Mouse (Mus musculus) frontal cortex, adult (tissue): ENCODE data around the gene Gjd3.
"Not testable (repeated sequence)": the region's sequence is repeated elsewhere in the genome, so short reads cannot be mapped to it uniquely, and the experiment has no call there.

Source experiments
- ATAC-seq: cut with Nextera tagmentation; 2 replicates; pipeline ENCODE4 v1.9.2; 2017; ENCODE audit warnings: mild to moderate bottlenecking, moderate library complexity, mixed read lengths; ENCODE audit not compliant: low TSS enrichment

The Gjd3 gene

DNA sequence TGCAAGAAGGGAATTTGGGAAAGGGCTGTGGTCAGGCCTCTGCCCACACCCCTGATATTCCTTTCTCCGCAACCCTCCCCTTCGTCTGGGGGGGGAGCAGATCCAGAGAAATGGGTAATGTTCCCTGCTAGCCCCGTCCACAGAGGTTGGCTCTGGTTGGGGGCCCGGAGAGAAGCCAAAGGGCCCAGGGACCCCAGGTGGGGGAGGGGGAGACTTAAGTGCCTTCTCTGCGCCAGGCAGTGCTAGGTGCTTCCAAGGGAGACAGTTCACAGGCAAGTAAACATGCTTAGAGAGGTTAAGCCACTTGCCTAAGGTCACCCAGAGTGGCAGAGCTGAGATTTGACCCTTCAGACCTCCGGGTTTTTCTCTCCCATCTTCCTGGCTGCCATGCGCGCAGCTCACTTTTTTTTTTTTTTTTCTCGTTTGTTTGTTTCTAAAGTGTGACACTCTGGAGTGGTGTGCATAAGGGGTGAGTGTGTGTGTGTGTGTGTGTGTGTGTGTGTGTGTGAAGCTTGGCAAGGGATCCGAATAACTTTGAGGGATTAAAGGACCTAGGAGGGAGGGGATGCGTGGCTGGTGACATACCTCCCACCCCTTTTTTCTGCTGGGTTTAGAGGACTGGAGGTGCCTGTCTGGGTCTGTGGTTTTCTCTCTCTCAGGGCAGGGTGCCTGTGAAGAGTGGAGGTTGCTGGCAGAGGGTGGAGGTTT lies 37.8 kb downstream of the Gjd3 start:
- ATAC-seq, result no peak

DNA sequence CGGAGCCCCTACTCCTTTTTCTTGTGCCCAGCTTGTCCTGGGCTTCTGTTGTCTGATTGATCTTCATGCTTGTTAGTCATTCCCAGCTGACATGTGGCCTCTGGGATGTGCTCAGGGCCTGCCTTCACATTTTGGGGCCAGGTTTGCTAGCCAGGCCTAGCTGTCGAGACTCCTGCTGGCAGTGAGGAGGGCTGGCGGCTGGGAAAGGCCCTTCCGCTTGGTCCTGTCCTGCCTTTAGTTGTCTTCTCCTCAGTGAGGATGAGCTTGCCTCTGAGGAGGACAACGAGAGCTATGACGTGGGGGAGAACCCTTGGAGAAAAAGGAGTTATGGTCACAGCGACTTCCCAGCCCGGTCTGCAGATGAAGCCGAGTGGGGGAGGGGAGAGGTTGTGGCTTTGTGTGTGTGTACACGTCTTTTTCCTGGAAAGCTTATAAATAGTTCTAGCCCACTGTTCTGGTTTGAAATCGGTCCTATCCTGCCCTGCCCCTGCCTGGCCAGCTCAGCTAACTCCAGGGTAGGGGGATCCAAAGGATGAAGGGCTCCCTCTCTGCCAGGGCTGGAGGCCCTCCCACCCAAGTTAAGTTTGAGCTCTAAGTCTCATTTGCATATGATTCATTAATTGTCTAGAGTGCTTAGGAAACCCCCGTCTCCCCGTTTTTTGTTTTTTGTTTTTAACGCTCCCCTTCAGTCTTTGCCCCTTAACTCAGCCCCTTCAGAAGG lies 38.9 kb downstream of the Gjd3 start:
- no peak for ATAC-seq

DNA sequence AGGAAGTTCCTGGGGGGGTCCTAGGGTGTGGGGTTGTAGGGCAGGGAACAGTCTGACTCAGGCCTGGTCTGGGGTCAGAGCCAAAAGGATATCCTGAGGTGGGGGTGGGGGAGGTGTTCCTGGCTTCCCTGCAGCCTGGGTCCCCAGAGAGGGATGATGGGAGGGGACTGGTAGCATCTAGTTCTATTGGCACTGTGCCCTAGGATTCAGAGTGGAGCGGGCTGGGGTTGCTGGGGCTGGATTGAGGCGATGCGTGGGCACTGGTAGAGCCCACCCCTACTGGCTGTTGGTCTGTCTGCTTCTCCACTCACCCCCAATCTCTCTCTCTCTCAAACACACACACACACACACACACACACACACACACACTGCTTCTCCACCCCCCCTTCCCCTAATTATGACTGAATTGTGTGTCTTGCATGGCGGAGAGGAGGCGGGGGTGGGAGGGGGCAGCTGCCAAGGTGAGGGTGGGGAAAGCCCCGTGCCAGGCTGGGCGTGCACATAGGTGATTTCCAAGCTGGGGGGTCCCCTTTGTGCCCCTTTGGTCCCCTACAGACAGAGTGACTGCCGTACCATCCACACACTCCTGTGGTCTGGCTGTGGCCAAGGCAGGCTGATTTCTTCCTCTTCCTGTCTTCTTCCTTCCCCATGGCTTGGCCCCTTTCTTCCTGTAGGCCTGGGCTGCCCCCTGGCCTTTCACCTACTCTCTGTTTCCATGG lies 39.7 kb downstream of the Gjd3 start:
- no peak for ATAC-seq

DNA sequence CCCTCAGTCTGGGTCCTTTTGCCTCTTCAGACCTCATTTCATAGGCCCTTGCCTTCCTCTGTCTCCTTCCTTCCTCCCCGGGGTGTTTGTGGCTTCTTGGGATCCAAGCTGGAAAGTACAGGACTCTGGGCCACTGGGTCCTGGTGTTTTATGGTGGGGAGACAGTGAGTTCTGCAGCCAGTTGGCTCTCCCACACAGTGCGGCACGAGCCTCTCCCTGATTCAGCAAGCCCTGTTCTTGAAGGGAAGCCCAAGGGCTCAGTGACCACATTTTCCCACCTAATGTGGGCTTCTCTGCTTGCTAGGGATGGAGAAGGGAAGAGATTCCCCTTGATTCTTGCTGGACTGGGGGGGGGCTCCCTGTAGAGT lies 40.3 kb downstream of the Gjd3 start:
- ATAC-seq, result 0 out of 2 replicates have a peak, but pooled peaks have one; percentile 14

GRCm38 (mm10) chr11:98941826-98942550 lies 40.8 kb downstream of the Gjd3 start:
- 0 out of 2 replicates have a peak, but pooled peaks have one; percentile 17 for ATAC-seq

DNA sequence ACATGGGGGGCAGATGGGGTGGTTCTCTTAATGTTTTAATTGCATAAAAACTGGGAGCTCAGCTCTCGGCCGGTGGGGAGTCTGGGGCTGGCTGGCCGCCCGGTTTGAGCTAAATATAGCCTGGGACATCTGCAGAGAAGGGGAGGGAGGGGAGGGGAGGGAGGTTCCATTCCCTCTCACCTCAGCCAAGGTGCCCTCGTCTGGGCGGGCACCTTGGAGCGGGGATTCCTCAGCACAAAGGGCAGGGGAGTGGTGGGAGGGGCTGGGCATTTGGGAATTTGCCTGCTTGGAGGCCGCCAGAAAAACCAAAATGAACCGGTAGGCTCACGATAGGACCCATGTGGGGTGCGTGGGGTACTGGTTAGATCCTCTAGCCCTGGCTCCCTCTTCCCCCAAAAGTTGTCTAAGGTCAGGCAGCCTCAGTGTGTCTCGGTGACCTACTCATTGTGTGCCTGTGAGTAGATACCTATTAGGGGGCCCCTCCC lies 41.4 kb downstream of the Gjd3 start:
- ATAC-seq, result no peak; the same call in 1 of the 2 replicates

DNA sequence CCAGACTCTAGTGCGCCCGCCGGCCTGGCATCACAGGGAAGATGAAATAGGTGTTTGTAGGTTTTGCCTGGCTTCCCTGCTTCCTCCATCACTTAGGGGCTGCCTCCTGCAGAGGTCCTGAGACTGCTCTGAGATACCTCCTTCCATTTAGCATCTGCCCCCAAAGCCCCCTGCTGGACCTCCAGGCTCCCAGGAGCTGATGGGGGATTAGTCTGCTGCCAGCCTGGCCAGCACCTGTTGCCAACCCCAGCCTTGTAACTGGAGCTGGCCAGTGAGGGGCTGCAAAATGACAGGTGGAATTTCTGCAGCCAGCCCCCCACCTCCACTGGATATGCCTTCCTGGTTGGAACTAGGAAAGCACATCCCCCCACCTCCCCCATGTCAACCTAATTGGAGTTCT lies 42.0 kb downstream of the Gjd3 start:
- no peak for ATAC-seq

- ATAC-seq, result peak; percentile 28; the same call in 1 of the 2 replicates
Observed at GRCm38 (mm10) chr11:98939953-98940641, 42.7 kb downstream of the Gjd3 start.

- ATAC-seq, result no peak
Observed at GRCm38 (mm10) chr11:98939084-98939952, 43.5 kb downstream of the Gjd3 start.

DNA sequence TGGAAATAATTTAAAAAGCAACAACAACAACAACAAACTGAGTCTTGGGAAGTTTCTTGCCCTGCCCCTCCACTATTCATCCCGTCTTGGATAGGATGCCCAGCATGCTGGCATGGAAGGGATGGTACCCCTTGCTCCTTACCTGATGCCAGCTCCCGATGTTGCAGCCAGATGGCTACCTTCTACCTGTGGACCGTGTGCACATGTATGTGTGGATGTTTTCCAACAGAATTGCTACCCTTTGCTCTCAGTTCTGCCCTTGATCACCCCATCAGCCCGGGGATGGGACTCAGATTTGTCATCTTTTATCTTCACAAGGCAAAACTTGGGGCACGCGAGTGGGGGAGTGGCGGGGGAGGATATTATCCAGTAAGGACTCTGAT lies 44.1 kb downstream of the Gjd3 start:
- ATAC-seq, result no peak

- no peak for ATAC-seq
Observed at GRCm38 (mm10) chr11:98937914-98938694, 44.7 kb downstream of the Gjd3 start.

DNA sequence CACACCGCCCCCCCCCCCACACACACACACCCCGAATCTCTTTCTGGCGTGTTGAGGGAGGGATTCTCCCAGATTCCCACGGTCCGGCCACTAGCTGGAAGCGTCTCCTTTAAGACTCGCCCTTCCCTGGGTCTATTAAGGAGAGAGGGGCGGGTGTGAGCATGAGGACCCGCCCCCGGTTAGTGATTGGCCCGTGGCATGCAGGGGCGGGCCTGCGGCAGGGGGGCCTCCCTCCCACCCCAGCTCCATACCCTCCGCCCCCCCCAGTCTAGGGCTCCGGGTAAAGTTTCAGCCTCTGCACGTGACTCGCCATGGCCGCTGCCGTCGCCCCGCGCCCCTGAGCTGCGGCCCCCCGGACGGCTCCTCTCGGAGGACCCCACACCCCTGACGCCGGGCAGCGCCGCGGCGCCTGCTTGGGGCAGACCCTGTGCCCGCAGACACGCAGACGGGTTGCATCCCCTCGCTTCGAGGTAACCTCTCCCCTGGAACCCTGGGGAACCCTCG lies 45.4 kb downstream of the Gjd3 start:
- no peak for ATAC-seq

DNA sequence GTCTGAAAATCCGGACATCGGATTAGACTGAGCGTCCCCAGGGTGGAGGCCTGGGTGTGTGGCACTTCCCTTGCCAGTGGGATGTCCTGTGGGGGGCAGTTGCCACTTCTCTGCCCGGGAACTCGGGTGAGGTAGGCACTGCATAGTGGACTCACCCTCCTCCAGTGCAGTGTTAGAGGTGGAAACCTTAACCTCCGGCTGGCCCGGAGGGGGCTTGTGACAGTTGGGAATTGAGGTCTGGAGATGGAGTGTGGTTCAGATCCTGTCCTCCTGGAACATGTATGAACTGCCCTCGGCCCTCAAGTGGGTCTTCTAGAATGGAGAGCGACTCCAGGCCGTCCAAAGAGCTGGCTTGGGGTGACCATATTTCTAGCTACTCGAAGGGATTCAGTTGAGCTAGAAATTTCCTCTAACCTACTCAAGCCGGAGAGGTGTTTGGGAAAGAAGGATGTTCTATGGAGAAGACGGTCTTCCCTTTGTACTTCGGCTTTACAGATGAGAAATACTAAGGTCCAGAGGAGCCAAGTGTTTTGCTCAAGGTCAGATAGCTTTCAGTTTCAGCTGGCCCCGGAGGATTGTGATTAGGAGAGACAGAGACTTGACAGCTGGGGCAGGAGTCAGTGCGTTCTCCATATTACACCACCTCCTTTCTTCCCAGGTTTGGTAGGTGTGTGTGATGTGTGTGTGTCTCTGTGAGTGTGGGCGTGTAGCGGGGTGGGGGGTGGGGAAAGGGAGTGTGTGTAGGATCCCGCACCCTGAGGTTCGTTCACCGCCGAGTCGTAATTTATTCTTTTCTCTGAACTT lies 46.0 kb downstream of the Gjd3 start:
- ATAC-seq, result no peak

DNA sequence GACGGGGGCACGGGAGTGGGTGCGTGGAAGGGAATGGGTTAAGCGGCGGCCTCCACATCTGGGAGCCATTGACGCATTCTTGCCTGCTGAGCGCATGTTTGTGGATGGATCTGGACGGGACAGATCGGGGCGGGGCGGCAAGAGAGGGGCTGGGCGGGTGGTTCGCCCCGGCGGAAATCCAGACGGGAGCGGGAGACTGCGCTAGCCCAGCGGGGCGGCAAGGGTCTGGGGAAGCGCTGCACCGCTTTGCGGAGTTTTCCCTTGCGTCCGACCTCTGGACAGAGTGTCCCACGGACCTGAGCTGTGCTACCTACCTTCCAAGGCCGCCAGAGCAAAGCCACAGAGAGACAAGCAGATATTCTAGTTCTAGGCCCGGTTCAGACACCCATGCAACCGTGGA lies 46.6 kb downstream of the Gjd3 start:
- no peak for ATAC-seq

DNA sequence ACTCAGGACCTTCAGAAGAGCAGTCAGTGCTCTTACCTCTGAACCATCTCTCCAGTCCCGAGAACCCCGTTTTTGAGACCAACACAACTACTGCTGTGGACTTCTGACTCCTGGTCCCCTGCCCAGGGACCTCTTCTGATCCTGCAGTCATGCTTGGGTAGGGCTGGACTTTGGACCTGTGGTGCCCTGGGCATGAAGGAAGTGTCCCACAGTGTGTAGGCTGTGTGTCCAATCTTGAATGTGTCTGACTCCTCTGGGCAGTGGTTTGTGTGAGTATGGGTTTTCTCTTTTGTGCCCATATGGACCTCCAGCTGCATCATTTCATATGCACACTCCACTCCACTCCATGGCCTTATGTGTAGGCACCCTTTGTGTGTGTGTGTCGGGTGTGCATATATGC lies 47.7 kb downstream of the Gjd3 start:
- ATAC-seq, result no peak

GRCm38 (mm10) chr11:98934367-98934766 lies 48.4 kb downstream of the Gjd3 start:
- ATAC-seq, result no peak

DNA sequence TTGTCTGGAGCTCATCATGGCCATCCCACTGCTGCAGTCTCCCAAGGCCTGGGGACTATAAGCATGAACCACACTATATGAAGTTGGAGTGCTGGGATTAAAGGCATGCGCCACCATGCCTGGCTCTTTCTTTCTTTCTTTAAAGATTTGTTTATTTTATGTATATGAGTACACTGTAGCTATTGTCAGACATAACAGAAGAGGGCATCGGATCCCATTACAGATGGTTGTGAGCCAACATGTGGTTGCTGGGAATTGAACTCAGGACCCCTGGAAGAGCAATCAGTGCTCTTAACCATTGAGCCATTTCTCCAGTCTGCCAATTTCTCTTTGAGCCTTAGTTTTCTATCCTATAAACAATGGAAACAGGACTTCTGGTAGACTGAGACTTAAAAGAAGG lies 49.0 kb downstream of the Gjd3 start:
- not testable (repeated sequence) for ATAC-seq

DNA sequence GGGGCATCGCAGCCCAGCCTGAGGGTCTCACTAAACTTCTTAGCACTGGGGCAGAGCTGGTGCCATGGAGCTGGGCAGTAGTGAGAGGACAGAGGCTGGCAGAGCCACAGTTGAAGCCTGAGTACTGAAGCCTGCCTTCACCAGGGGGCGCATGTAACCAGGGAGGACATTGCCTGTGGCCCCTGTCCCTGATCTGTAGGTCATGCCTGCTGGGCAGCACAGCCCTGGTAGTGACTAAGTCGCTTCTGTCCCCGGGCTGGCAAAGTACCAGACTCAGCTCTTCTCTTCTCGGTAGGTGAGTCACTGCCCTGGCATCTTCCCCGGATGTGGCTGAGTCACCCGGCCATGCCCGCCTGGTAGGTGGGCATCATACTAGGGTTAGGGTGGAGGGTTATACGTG lies 49.7 kb downstream of the Gjd3 start:
- ATAC-seq, result 0 out of 2 replicates have a peak, but pooled peaks have one; percentile 17
